Mouse (Mus musculus) layer of hippocampus, postnatal 14 days (tissue): ENCODE results near the gene S100z. TPM values are rescaled to one million over a fixed set of nuclear protein-coding genes. Genes with fewer than 3 reads are reported as not detected.

ENCODE experiments used
- DNase-seq, 2 experiments: peaks; one replicate each; pipeline ENCODE4 v3.0.0; 2021 to 2022; ENCODE audit warnings: low spot score in 2 of 2, mixed read lengths in 1 of 2
- total RNA-seq, 2 experiments: library from RNA; stranded (reverse); gene quantifications; 2 replicates each; pipeline ENCODE4 v1.2.3; 2021

Gene S100z
- total RNA-seq, 2 experiments from 2014 or later, result not detected

- DNase-seq, result no peak
Observed at GRCm38 (mm10) chr13:95449730-95450129, 28.8 kb downstream of the S100z start.

- DNase-seq, result no peak
Observed at GRCm38 (mm10) chr13:95444824-95445223, 33.7 kb downstream of the S100z start, which contains the start of gene Crhbp. Gene Crhbp, minus strand, starts transcription at chr13:95444924.

- no peak for DNase-seq
Observed at GRCm38 (mm10) chr13:95444291-95444690, 34.2 kb downstream of the S100z start.

- DNase-seq, result no peak
Observed at GRCm38 (mm10) chr13:95443376-95444233, 34.9 kb downstream of the S100z start.

- DNase-seq, result no peak
Observed at GRCm38 (mm10) chr13:95442901-95443300, 35.6 kb downstream of the S100z start.

GRCm38 (mm10) chr13:95439569-95439968, 39.0 kb downstream of the S100z start:
- DNase-seq, result no peak

GRCm38 (mm10) chr13:95431760-95432159, 46.8 kb downstream of the S100z start:
- DNase-seq, result no peak

GRCm38 (mm10) chr13:95427499-95427898, 51.0 kb downstream of the S100z start:
- DNase-seq, result no peak

Other genes starting within 250 kb of the S100z start
- gene Pde8b, start 228.4 kb downstream of the S100z start, total RNA-seq, result 10 to 100 TPM; 64.7 to 69.2 TPM
- gene Zbed3, start 155.1 kb downstream of the S100z start, total RNA-seq, result 10 to 100 TPM; 16.9 to 19.1 TPM
- gene Aggf1, start 103.4 kb downstream of the S100z start, total RNA-seq, result 10 to 100 TPM; 44.1 to 45.5 TPM
- gene Crhbp, start 33.8 kb downstream of the S100z start, total RNA-seq, result 10 to 100 TPM; 16.8 to 17.8 TPM
- under 1 TPM; 0.19 to 0.35 TPM for gene F2rl1, start 46.5 kb upstream of the S100z start, total RNA-seq
- 10 to 100 TPM in 1 of 2 experiments, 1 to 10 TPM in 1; 8.8 to 10.3 TPM for gene F2r, start 139.8 kb upstream of the S100z start, total RNA-seq
- gene F2rl2, start 218.1 kb upstream of the S100z start, total RNA-seq, result under 1 TPM; 0.41 to 0.45 TPM